Mouse (Mus musculus) intestine, embryonic 14.5 days (tissue): ENCODE measurements around the gene Vmn1r200. TPM values are rescaled to one million over a fixed set of nuclear protein-coding genes. Genes with fewer than 3 reads are reported as not detected.
"Not testable (repeated sequence)": the region's sequence is repeated elsewhere in the genome, so short reads cannot be mapped to it uniquely, and the experiment has no call there.

Source experiments
- ATAC-seq: fragments of 200-750 bp; cut with Nextera tagmentation; replicated peaks from 2 replicates; pipeline ENCODE4 v1.8.0; 2017; ENCODE audit warnings: low read depth, moderate number of reproducible peaks, moderate TSS enrichment, moderate library complexity; ENCODE audit not compliant: low FRiP score, low TSS enrichment
- DNase-seq: peaks from one replicate; pipeline ENCODE4 v3.0.0-alpha.2; 2018; ENCODE audit warnings: low spot score
- H3K27ac ChIP-seq: fragments of 300-500 bp; sonication (generic); 2 replicates; pipeline ENCODE4 v1.5.1; 2014; ENCODE audit warnings: low read depth, mild to moderate bottlenecking, control low read depth
- H3K27me3 ChIP-seq: fragments of 300-500 bp; sonication (generic); replicated peaks from 2 replicates; pipeline ENCODE4 v1.6.1; 2014; ENCODE audit warnings: low read length, control low read depth; ENCODE audit not compliant: control insufficient read depth, insufficient read depth
- H3K36me3 ChIP-seq: fragments of 300-500 bp; sonication (generic); 2 replicates; pipeline ENCODE4 v1.6.1; 2014; ENCODE audit warnings: low read length, control low read depth; ENCODE audit not compliant: control insufficient read depth, insufficient read depth
- H3K4me1 ChIP-seq: fragments of 300-500 bp; sonication (generic); replicated peaks from 2 replicates; pipeline ENCODE4 v1.6.1; 2014; ENCODE audit warnings: low read length, control low read depth, mixed read lengths; ENCODE audit not compliant: control insufficient read depth, insufficient read depth
- H3K4me2 ChIP-seq: fragments of 300-500 bp; sonication (generic); 2 replicates; pipeline ENCODE4 v1.6.1; 2014; ENCODE audit warnings: low read length
- H3K4me3 ChIP-seq: fragments of 300-500 bp; sonication (generic); 2 replicates; pipeline ENCODE4 v1.5.1; 2014; ENCODE audit warnings: low read depth, low read length, control low read depth, mixed read lengths
- H3K9ac ChIP-seq: fragments of 300-500 bp; sonication (generic); 2 replicates; pipeline ENCODE4 v1.6.1; 2014; ENCODE audit warnings: mild to moderate bottlenecking, low read length
- H3K9me3 ChIP-seq: fragments of 300-500 bp; sonication (generic); 2 replicates; pipeline ENCODE4 v1.6.1; 2016; ENCODE audit warnings: low read length, control low read depth; ENCODE audit not compliant: control insufficient read depth
- WGBS: fragments of 180-500 bp; shearing (Covaris S2); extraction: QIAGEN DNeasy Blood & Tissue Kit; methylation state at CpG from one replicate; pipeline ENCODE4 v1.1.7; 2014; 5-methylcytosine and 5-hydroxymethylcytosine counted together
- polyA plus RNA-seq: library from polyadenylated mRNA; unstranded; fragments of >200 nt; fragmentation: Nextera tagmentation; extraction: Ambion mirVana; gene quantifications from 2 replicates; pipeline ENCODE4 v1.2.1, GENCODE M21; 2014

The Vmn1r200 gene
- not detected in 2 replicates for polyA plus RNA-seq

DNA sequence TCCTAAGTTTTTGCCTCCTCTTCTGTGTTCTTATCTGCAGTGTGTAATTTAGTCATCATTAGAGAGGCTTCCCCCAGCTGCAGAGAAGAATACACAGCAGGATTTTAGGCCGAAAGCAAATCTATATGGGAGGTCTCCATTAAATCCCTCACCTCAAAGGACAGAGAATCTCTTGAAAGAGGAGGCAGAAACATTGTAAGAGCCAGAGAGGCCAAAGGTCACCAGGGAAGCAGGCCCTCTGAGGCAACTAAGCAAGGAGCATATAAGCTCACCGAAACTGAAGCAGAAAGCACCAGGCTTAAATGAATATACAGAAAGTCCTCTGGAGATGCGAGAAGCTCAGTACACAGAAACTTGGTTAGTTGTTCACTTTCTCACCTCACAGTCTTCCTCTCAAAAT, at the start of gene Vmn1r200:
TSS of gene Vmn1r200 (plus strand) at position 301 of the 400 bp plus-strand sequence.
- no peak for DNase-seq

DNA sequence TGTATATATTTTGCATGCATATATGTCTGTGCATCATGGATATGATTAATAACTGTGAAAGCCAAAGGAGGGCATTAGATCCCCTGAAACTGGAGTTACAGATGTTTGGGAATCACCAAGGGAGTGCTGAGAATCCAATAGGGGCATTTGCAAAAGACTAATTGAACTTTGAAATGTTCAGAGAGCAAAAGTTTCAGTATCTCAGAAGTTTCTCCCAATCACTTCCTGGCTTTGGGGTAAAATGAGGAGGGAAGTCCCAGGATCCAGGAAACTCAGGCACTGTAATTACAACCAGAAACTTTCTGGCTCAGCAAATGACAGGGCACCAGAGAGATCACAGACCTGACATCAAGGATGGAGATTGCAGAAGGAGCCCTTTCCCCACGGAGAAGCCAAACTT, 40.1 kb upstream of the Vmn1r200 start, which contains the start of gene Vmn1r198:
TSS of gene Vmn1r198 (plus strand) at position 301 of the 400 bp plus-strand sequence.
- ATAC-seq = no peak
- 22% methylated on average over 1 of the region's 1 CpGs for WGBS

More for the DNA sequence above, at the start of gene Vmn1r200:
- Histone ChIP-seq H3K27ac (no peak within 1 kb of the TSS), H3K9ac (no peak within 1 kb of the TSS), H3K36me3 (no peaks in the 10 kb centered on the region), H3K9me3 (no peaks in the 10 kb centered on the region), H3K27me3 (no peaks in the 10 kb centered on the region), H3K4me2 (no peak within 1 kb of the TSS), H3K4me3 (no peak within 1 kb of the TSS), H3K4me1 (no peaks in the 10 kb centered on the region)
- ATAC-seq = no peak
- WGBS = 43% methylated on average over 3 of the region's 3 CpGs

GRCm38 (mm10) chr13:22350813-22351212, 39.4 kb upstream of the Vmn1r200 start:
- Histone ChIP-seq H3K27ac (no peak overlapping the region), H3K9ac (no peak overlapping the region), H3K4me2 (no peak overlapping the region), H3K36me3 (no peaks in the 10 kb centered on the region), H3K27me3 (no peaks in the 10 kb centered on the region), H3K4me1 (no peaks in the 10 kb centered on the region), H3K4me3 (no peak overlapping the region), H3K9me3 (no peaks in the 10 kb centered on the region)
- ATAC-seq (no peak), DNase-seq (no peak)
- 92% methylated on average over 1 of the region's 1 CpGs for WGBS

More for the DNA sequence above, 40.1 kb upstream of the Vmn1r200 start, which contains the start of gene Vmn1r198:
- H3K4me2 ChIP-seq = no peak within 1 kb of the TSS
- H3K9me3 ChIP-seq = no peaks in the 10 kb centered on the region
- H3K4me3 ChIP-seq = no peak within 1 kb of the TSS
- no peaks in the 10 kb centered on the region for H3K4me1 ChIP-seq
- no peaks in the 10 kb centered on the region for H3K36me3 ChIP-seq
- H3K9ac ChIP-seq = no peak within 1 kb of the TSS
- H3K27ac ChIP-seq = no peak within 1 kb of the TSS
- no peak for DNase-seq
- H3K27me3 ChIP-seq = no peaks in the 10 kb centered on the region

DNA sequence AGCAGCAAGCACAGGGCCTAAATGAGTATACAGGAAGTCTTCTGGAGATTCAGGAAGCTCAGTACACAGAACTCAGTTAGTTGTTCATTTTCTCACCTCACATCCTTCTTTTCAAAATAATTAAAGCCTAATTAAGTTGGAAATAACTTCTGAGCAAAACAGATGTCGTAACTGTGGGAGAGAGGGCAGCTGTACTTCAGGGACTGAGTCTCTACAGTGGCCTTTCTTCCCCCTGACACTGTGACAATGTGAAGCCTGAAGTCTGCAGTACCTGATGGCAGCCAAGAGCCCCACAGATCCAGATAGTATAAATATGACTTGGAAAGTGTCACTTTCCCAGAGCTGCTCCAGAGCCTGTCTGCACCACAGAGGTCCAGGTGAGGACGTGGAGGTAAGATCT, 10.7 kb upstream of the Vmn1r200 start, which contains the start of gene Vmn1r199:
TSS of gene Vmn1r199 (plus strand) at position 301 of the 400 bp plus-strand sequence.
- no peaks in the 10 kb centered on the region for H3K4me1 ChIP-seq
- no peaks in the 10 kb centered on the region for H3K9me3 ChIP-seq
- H3K27me3 ChIP-seq = no peaks in the 10 kb centered on the region
- H3K27ac ChIP-seq = no peak within 1 kb of the TSS
- no peaks in the 10 kb centered on the region for H3K36me3 ChIP-seq
- no peak within 1 kb of the TSS for H3K9ac ChIP-seq
- ATAC-seq = no peak
- WGBS = 72% methylated on average over 2 of the region's 2 CpGs
- H3K4me3 ChIP-seq = no peak within 1 kb of the TSS
- H3K4me2 ChIP-seq = no peak within 1 kb of the TSS
- no peak for DNase-seq

DNA sequence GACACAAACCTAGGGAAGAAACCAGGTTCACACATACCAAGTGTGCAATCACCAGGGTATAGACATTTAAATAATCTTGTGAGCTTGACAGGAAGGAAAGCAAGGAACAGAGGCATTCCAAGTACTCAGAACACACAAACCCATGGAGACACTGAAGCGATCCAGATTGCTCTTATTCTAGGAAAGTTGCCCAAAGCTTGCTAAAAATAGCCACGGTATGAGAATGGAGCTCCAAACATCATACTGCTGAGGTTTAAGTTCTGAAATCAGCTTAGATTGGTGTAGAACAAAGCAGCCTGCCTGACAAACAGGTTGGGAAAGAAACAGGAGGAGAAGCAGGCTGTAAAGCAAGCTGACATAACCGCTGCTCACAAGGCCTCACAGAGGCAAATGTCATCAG, 9.0 kb upstream of the Vmn1r200 start:
- ATAC-seq, H3K9me3 ChIP-seq, H3K27ac ChIP-seq, H3K27me3 ChIP-seq, H3K4me3 ChIP-seq, H3K4me2 ChIP-seq, H3K9ac ChIP-seq, H3K36me3 ChIP-seq, H3K4me1 ChIP-seq, DNase-seq: not testable (repeated sequence)
- 50% methylated on average over 3 of the region's 3 CpGs for WGBS

DNA sequence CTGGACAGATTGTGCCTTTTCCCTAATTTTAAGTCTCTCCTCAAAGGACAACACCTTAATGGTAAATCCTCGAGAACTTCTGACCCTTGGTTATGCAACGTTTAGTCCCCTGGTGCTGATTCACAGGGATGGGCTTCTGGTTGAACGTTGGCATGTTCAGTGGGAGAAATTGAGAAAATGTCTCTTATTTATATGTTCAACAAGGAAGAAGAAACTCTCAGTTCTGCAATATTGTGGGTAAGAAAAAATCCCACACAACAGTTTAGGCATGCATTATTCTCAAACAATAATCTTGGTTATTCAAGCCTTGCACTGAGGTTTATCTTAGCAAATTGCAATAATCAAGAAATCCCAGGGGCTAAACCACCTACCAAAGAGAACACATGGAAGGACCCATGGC, 6.8 kb upstream of the Vmn1r200 start:
- Histone ChIP-seq H3K36me3 (no peaks in the 10 kb centered on the region), H3K27me3 (no peaks in the 10 kb centered on the region), H3K9me3 (no peaks in the 10 kb centered on the region), H3K27ac (no peak overlapping the region), H3K4me1 (no peaks in the 10 kb centered on the region), H3K9ac (no peak overlapping the region), H3K4me2 (no peak overlapping the region), H3K4me3 (no peak overlapping the region)
- DNase-seq = no peak
- WGBS = 79% methylated on average over 3 of the region's 3 CpGs
- ATAC-seq = no peak

DNA sequence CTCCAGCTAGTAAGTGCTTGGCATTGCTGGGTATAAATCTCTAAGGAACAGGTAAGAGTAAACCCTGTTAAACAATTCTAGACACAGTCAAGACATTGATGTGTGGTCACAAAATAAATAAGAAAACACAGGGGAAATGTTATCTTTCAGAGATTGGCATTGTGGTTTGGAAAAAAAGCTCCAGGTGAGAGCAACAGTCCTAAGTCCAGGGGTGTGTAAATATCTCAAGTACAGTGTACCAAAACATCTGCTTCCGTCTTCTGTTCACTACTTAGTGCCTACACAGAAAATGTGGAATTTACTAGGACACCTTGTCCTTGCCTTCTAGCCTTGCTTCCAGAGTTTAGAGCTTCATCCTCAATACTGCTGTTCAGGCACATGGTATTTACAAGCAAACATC, 3.1 kb upstream of the Vmn1r200 start:
- Histone ChIP-seq H3K4me1 (no peaks in the 10 kb centered on the region), H3K36me3 (no peaks in the 10 kb centered on the region), H3K27ac (no peak overlapping the region), H3K4me2 (no peak overlapping the region), H3K9me3 (no peaks in the 10 kb centered on the region), H3K4me3 (no peak overlapping the region), H3K27me3 (no peaks in the 10 kb centered on the region), H3K9ac (no peak overlapping the region)
- no peak for DNase-seq
- no peak for ATAC-seq
- WGBS = 86% methylated on average over 1 of the region's 1 CpGs

- Histone ChIP-seq H3K27ac (no peak overlapping the region), H3K9ac (no peak overlapping the region), H3K4me2 (no peak overlapping the region), H3K4me1 (no peaks in the 10 kb centered on the region), H3K27me3 (no peaks in the 10 kb centered on the region), H3K9me3 (0 out of 2 replicates have a peak, but pooled peaks cover 9% of the 10 kb centered on the region), H3K4me3 (no peak overlapping the region), H3K36me3 (no peaks in the 10 kb centered on the region)
- ATAC-seq (no peak), DNase-seq (no peak)
- WGBS = 71% methylated on average over 1 of the region's 1 CpGs
Measured at GRCm38 (mm10) chr13:22402978-22403377, 12.8 kb downstream of the Vmn1r200 start.
